Mouse (Mus musculus): ENCODE measurements around the gene Arhgap15.

GRCm38 (mm10) chr2:44160358-44160757 is 411.7 kb downstream of the Arhgap15 start:
- TF ChIP-seq CTCF (IDR thresholded peaks at IDR 0.05; ENCODE audit: borderline replicate concordance, control insufficient read depth, extremely low read depth, insufficient read depth, low read length, poor library complexity) (no peak), POLR2A (IDR thresholded peaks at IDR 0.05; ENCODE audit: control insufficient read depth, extremely low read depth, insufficient read depth, low read length, poor library complexity) (no peak)
